Mouse (Mus musculus) mouse embryonic stem cell (cell line): Measurements from ENCODE around the gene Abcc9.

ENCODE experiments used
- in situ Hi-C, 2 experiments: fragments of 300-500 bp; cut with MboI; formaldehyde crosslinking; loops; 1 replicate in 1 of 2; 3 replicates in 1 of 2; pipeline ENCODE4 v1.14.3; 2019 to 2020; ENCODE audit warnings: low sequenced_read_pairs in 2 of 2, low pct_unique_long_range_greater_than_20kb in 1 of 2, mixed read lengths in 1 of 2; ENCODE audit not compliant: unreplicated experiment in 1 of 2

The Abcc9 gene

DNA sequence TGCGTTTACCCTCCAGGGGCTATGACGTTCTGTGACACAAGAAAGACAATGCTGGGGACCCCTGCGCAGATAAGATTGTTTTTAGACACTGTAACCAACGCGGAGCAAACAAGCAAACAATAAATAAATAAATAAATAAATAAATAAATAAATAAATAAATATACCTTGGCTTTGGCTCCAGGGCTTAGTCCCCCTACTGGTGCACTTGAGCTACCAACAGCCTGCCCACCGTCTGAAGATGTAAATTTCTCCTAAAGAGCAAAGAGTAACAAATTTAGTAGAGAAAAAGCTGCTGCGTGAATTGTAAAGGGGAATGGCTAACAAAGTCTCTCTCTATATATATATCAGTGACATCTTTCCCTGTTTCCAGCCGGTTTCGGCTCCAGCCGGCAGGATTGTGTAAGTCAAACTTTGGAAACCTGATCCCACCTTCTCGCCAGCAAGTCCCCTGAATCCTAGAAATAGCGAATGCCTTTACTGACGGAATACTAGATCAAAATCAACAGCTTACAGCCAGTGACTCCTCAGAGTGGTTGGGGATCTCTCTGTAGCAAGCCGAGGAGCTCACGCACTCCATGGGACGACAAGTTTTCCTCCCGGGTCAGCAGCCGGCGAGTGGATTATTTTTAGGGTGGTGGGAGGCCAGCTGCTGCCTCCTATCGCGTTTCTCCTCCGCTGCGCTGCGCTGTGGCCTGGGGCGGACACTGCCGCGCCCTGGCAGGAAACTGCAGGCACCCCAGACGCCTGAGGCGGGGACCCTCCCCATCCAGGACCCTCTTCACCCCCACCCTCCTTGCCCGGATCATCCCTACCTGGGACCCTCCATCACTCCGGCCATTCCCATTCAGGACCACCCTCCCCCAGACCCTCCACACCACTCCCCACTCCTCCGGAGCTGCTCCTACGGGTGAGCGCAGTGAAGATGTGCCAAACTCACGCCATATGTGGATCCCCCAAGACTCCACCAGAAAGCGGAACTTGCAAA is at the start of gene Abcc9:
Gene Abcc9, minus strand, starts transcription at position 664 of the 986 bp plus-strand sequence.
- in situ Hi-C loops: no loop called here

GRCm38 (mm10) chr6:142751365-142751764 is 49.2 kb upstream of the Abcc9 start:
- in situ Hi-C loops: no loop called here

- in situ Hi-C loops: no loop called here
These were observed 46.1 kb upstream of the Abcc9 start for GRCm38 (mm10) chr6:142748057-142748708.

DNA sequence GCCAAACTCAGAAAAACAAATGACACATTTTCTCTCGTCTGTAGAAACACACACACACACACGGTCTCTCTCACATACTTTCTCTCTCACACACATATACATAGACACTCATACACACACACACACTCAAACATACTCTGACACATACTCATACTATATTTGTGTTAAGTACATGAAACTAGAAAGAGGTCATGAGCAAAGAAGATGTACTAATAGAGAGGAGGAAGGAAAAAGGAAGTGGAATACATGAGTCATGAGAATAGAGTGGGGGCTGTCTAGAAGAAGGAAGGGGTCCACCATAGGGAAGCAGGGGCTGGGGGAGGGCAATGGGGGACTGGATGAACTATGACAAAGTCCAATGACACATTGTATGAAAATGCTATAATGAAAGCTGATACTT is 45.0 kb upstream of the Abcc9 start:
- in situ Hi-C loops: no loop called here

DNA sequence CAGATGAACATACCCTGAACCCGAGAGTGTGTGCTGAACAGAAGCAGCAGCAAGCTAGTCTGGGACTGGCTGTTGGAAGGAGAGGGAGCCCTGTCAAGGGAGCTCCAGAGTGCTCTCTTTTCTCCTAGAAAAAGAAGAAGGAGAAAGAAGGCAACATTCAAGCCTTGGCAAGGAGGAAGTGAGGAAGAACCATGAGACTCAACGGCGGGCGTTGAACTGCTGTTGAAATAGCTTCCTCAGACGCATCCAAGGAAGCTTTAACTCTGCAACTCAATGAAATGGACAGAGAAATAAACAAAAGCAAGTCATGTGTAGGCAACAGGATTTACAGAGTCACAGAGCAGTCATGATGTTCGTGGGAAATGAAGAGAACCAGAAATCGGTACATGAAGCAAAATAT is 44.6 kb upstream of the Abcc9 start:
- in situ Hi-C loops: no loop called here

GRCm38 (mm10) chr6:142745484-142745883 is 43.4 kb upstream of the Abcc9 start:
- in situ Hi-C loops: no loop called here

- in situ Hi-C loops: no loop called here
These were observed 41.1 kb upstream of the Abcc9 start for GRCm38 (mm10) chr6:142743193-142743592.

- in situ Hi-C loops: no loop called here
These were observed 39.6 kb upstream of the Abcc9 start for GRCm38 (mm10) chr6:142741763-142742162.

DNA sequence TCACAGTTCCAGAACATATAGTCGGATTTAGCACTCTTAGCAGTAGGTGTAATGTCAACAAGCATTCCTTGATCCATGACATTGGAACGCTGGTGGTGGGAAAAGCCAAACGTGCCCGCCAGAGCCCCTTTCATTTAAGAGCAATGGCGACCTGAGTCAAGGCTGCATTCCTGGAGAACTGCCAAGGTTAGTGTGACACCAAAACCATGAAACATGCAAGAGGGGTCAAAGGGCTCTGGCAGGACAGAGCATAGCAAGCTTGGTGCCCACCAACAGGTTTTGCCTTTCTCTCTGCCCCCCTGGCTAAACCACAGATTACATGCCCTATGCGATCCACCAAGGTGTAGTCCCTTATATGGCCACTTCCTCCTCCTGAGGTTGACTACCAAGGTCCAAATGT is 36.5 kb upstream of the Abcc9 start:
- in situ Hi-C loops: loop anchor here (10.0 kb wide), 1 partner anchor 214 kb away; no protein-coding TSS in a partner anchor

GRCm38 (mm10) chr6:142738225-142738624 is 36.1 kb upstream of the Abcc9 start:
- in situ Hi-C loops: loop anchor here (10.0 kb wide), 1 partner anchor 213 kb away; no protein-coding TSS in a partner anchor

- in situ Hi-C loops: loop anchor here (10.0 kb wide), 1 partner anchor 211 kb away; no protein-coding TSS in a partner anchor
These were observed 33.3 kb upstream of the Abcc9 start for GRCm38 (mm10) chr6:142735302-142736005.

- in situ Hi-C loops: loop anchor here (10.0 kb wide), 1 partner anchor 208 kb away; no protein-coding TSS in a partner anchor
These were observed 30.6 kb upstream of the Abcc9 start for GRCm38 (mm10) chr6:142732567-142733290.

DNA sequence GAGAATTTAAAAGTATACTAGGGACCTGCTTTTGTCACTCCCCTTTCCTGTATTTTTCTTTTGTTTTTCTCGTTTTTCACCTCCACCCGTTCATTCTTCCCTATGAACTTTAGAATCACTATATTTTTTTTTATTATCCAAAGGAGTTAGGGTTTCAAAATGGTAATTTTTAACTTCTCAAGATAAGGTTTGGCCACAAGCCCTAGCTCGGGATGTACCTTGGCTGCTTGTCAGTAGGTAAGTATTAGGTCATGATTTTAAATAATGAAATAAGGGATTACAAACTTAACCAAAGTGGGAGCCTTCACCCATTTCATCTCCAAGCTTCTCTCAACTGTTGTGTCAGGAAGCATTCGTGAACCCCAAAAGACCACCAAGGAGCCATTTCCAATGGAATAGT is 23.9 kb upstream of the Abcc9 start:
- in situ Hi-C loops: no loop called here

- in situ Hi-C loops: no loop called here
These were observed 19.6 kb upstream of the Abcc9 start for GRCm38 (mm10) chr6:142721731-142722130.

- in situ Hi-C loops: no loop called here
These were observed 18.5 kb upstream of the Abcc9 start for GRCm38 (mm10) chr6:142720641-142721040.

GRCm38 (mm10) chr6:142718167-142718566 is 16.1 kb upstream of the Abcc9 start:
- in situ Hi-C loops: no loop called here

- in situ Hi-C loops: no loop called here
These were observed 15.1 kb upstream of the Abcc9 start for GRCm38 (mm10) chr6:142717186-142717585.

DNA sequence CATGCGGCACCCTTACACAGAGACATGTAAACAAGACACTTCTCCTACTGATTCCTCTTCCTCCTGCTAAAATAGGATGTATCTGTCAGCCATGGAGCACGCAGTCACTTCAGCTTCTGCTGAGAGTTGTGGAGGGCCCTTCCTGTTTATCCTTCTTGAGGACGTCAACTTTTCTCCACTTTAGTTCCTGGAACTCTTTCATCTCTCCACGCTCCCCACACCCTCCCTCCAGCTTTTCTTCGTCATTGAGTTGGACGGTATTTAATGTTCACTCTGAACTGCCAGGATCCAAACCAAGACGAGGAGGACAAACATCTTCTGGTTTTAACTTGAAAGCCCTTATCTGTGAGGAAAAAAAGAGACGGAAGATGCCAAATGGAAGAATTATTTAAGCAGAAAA is 12.9 kb upstream of the Abcc9 start:
- in situ Hi-C loops: no loop called here
